Mouse (Mus musculus) Muller cell, postnatal 12 days (primary cell): ENCODE data around the gene Ryr2.

Experiments used
- DNase-seq: peaks from one replicate; pipeline ENCODE4 v3.0.0-alpha.2; 2015; ENCODE audit errors: inconsistent ontology term

Ryr2 gene

GRCm38 (mm10) chr13:11549136-11549535, 557.6 kb downstream of the Ryr2 start:
- DNase-seq, result peak; percentile 33

GRCm38 (mm10) chr13:11545841-11546240, 560.9 kb downstream of the Ryr2 start:
- no peak for DNase-seq

- DNase-seq, result no peak
Measured at GRCm38 (mm10) chr13:11542546-11542945, 564.2 kb downstream of the Ryr2 start.

GRCm38 (mm10) chr13:11536851-11537250, 569.9 kb downstream of the Ryr2 start:
- peak; percentile 13 for DNase-seq

GRCm38 (mm10) chr13:11535874-11536273, 570.9 kb downstream of the Ryr2 start:
- DNase-seq, result no peak

GRCm38 (mm10) chr13:11533265-11533664, 573.5 kb downstream of the Ryr2 start:
- DNase-seq, result no peak

- no peak for DNase-seq
Measured at GRCm38 (mm10) chr13:11532014-11532890, 574.5 kb downstream of the Ryr2 start.

- no peak for DNase-seq
Measured at GRCm38 (mm10) chr13:11523612-11524011, 583.1 kb downstream of the Ryr2 start.

GRCm38 (mm10) chr13:11520765-11521164, 586.0 kb downstream of the Ryr2 start:
- no peak for DNase-seq

- DNase-seq, result no peak
Measured at GRCm38 (mm10) chr13:11511540-11512177, 595.1 kb downstream of the Ryr2 start.
